Mouse (Mus musculus) effector memory CD4-positive, alpha-beta T cell, adult 7 months (primary cell): ENCODE measurements around the gene Hao2. TPM values are rescaled to one million over a fixed set of nuclear protein-coding genes. Genes with fewer than 3 reads are reported as not detected.

Experiments
- polyA plus RNA-seq: library from polyadenylated mRNA; unstranded; fragments of 100-300 nt; shearing (Covaris generic); gene quantifications from one replicate; pipeline ENCODE4 v1.2.1, GENCODE M21; 2017

Gene Hao2
- polyA plus RNA-seq: not detected

GRCm38 (mm10) chr3:98893057-98893772 lies at the start of gene Hao2:
TSS of gene Hao2 (minus strand) at chr3:98893239.

GRCm38 (mm10) chr3:98859576-98859975 lies 33.5 kb downstream of the Hao2 start, which contains the start of gene Hsd3b1:
TSS of gene Hsd3b1 (minus strand) at chr3:98859794.

Other genes starting within 250 kb of the Hao2 start
- not detected for gene Hsd3b2, start 168.7 kb downstream of the Hao2 start, polyA plus RNA-seq
- 0.13 TPM for gene Hsd3b3, start 130.1 kb downstream of the Hao2 start, polyA plus RNA-seq
- not detected for gene Hsd3b6, start 78.8 kb downstream of the Hao2 start, polyA plus RNA-seq
- not detected for gene Hsd3b1, start 33.4 kb downstream of the Hao2 start, polyA plus RNA-seq
- gene Wars2, start 247.8 kb upstream of the Hao2 start, polyA plus RNA-seq: 6.9 TPM